Mouse (Mus musculus) hindbrain, embryonic 11.5 days (tissue): ENCODE data around the gene Miga1. TPM values are rescaled to one million over a fixed set of nuclear protein-coding genes. Genes with fewer than 3 reads are reported as not detected.

Experiments used
- ATAC-seq: fragments of 200-750 bp; cut with Nextera tagmentation; 2 replicates; pipeline ENCODE4 v1.8.0; 2017; ENCODE audit warnings: mild to moderate bottlenecking, moderate TSS enrichment, moderate library complexity; ENCODE audit not compliant: low FRiP score
- DNase-seq: peaks from one replicate; pipeline ENCODE4 v3.0.0-alpha.2; 2015; ENCODE audit warnings: low spot score
- H3K27ac ChIP-seq: fragments of 300-500 bp; sonication (generic); 2 replicates; pipeline ENCODE4 v1.5.1; 2014; ENCODE audit warnings: mild to moderate bottlenecking, low read depth, low read length
- H3K27me3 ChIP-seq: fragments of 300-500 bp; sonication (generic); 2 replicates; pipeline ENCODE4 v1.6.1; 2014; ENCODE audit warnings: mild to moderate bottlenecking, low read length, moderate library complexity, mixed read lengths; ENCODE audit not compliant: control insufficient read depth, insufficient read depth
- H3K36me3 ChIP-seq: fragments of 300-500 bp; sonication (generic); 2 replicates; pipeline ENCODE4 v1.6.1; 2014; ENCODE audit warnings: mild to moderate bottlenecking, low read length, moderate library complexity, mixed read lengths; ENCODE audit not compliant: control insufficient read depth, insufficient read depth
- H3K4me1 ChIP-seq: fragments of 300-500 bp; sonication (generic); replicated peaks from 2 replicates; pipeline ENCODE4 v1.6.1; 2014; ENCODE audit warnings: low read length, mixed read lengths; ENCODE audit not compliant: control insufficient read depth, insufficient read depth
- H3K4me2 ChIP-seq: fragments of 300-500 bp; sonication (generic); replicated peaks from 2 replicates; pipeline ENCODE4 v1.6.1; 2014; ENCODE audit warnings: mild to moderate bottlenecking, low read depth, low read length
- H3K4me3 ChIP-seq: fragments of 300-500 bp; sonication (generic); 2 replicates; pipeline ENCODE4 v1.5.1; 2014; ENCODE audit warnings: low read depth, low read length
- H3K9ac ChIP-seq: fragments of 300-500 bp; sonication (generic); 2 replicates; pipeline ENCODE4 v1.6.1; 2014; ENCODE audit warnings: low read depth, low read length
- H3K9me3 ChIP-seq: fragments of 300-500 bp; sonication (generic); 2 replicates; pipeline ENCODE4 v1.6.1; 2016; ENCODE audit warnings: low read length; ENCODE audit not compliant: control insufficient read depth
- WGBS: fragments of 180-500 bp; shearing (Covaris S2); extraction: QIAGEN DNeasy Blood & Tissue Kit; methylation state at CpG from one replicate; pipeline ENCODE4 v1.1.7; 2014; 5-methylcytosine and 5-hydroxymethylcytosine counted together
- polyA plus RNA-seq: library from polyadenylated mRNA; unstranded; fragments of >200 nt; fragmentation: Nextera tagmentation; extraction: Ambion mirVana; gene quantifications from 2 replicates; pipeline ENCODE4 v1.2.1, GENCODE M21; 2014

Gene Miga1
- polyA plus RNA-seq, 1 experiment from 2014 or later = 21.4 TPM

DNA sequence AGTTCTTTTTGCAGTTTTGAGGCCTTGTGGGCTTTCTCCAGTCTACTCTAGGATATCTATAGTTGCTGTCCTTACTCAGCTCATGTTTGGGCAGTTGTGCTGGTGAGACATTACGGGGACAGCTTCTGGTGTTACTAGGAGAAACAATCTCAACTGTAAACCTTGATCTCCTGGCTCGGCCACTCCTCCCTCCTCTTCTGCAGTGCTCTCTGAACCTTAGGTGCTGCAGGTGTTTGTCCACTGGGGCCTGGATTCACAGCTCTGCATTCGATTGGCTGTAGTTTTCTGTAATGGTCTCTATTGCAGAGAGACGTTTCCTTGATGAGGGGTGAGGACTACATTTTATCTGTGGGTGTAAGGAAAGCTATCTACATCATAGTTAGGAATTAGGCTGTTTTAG lies 12.1 kb upstream of the Miga1 start:
- H3K4me1 ChIP-seq = no peaks in the 10 kb centered on the region
- no peak overlapping the region for H3K9ac ChIP-seq
- ATAC-seq = no peak
- H3K27me3 ChIP-seq = no peaks in the 10 kb centered on the region
- H3K4me3 ChIP-seq = no peak overlapping the region
- no peaks in the 10 kb centered on the region for H3K36me3 ChIP-seq
- no peak overlapping the region for H3K27ac ChIP-seq
- H3K4me2 ChIP-seq = no peak overlapping the region
- no peak for DNase-seq
- no peaks in the 10 kb centered on the region for H3K9me3 ChIP-seq
- 85% methylated on average over 4 of the region's 4 CpGs for WGBS

DNA sequence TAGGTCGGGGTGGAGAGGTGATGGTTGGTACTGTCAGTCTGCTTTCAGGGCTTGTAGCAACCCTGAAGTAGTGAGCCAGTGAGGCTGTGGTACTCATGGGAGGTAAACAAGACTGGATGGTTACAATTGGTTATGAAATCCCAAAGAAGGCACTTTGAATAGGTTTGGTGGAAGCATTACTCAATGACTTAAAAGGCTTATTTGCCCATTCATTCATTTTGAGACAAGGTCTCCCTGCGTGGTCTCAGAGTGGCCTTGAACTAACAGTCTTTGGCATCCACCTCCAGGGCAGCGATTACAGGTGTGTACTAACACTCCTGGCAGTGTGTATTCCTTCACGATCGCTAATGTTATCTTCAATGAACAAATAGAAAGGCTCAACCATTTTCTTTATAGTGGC lies 10.8 kb upstream of the Miga1 start:
- WGBS = 90% methylated on average over 5 of the region's 5 CpGs
- no peak overlapping the region for H3K27ac ChIP-seq
- no peak overlapping the region for H3K4me2 ChIP-seq
- no peak overlapping the region for H3K9ac ChIP-seq
- no peaks in the 10 kb centered on the region for H3K36me3 ChIP-seq
- no peaks in the 10 kb centered on the region for H3K27me3 ChIP-seq
- no peak for DNase-seq
- H3K4me3 ChIP-seq = no peak overlapping the region
- no peaks in the 10 kb centered on the region for H3K9me3 ChIP-seq
- no peak for ATAC-seq
- H3K4me1 ChIP-seq = no peaks in the 10 kb centered on the region

DNA sequence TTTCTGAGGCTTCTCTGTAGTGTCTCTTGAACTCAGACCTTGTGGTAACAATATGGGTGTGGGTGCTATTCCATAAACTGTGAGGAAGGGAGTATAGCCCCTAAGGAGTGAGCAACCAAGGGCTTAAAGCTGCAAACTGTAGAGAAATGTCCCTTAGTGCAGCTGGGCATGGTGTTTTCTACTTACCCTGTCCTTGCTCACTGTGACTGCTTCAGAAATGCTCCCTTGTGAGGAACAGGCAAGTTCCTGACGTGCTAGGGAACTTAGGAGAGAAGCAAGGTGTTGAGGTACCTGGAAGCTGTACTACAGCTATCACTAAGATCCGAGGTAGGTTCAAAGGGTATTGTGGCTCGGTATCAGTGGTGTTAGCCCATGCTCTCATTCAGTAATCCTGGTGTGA lies 10.2 kb upstream of the Miga1 start:
- Histone ChIP-seq H3K9me3 (no peaks in the 10 kb centered on the region), H3K27me3 (no peaks in the 10 kb centered on the region), H3K4me1 (no peaks in the 10 kb centered on the region), H3K4me2 (no peak overlapping the region), H3K27ac (no peak overlapping the region), H3K9ac (no peak overlapping the region), H3K36me3 (no peaks in the 10 kb centered on the region), H3K4me3 (no peak overlapping the region)
- ATAC-seq (no peak), DNase-seq (no peak)
- 87% methylated on average over 3 of the region's 3 CpGs for WGBS

DNA sequence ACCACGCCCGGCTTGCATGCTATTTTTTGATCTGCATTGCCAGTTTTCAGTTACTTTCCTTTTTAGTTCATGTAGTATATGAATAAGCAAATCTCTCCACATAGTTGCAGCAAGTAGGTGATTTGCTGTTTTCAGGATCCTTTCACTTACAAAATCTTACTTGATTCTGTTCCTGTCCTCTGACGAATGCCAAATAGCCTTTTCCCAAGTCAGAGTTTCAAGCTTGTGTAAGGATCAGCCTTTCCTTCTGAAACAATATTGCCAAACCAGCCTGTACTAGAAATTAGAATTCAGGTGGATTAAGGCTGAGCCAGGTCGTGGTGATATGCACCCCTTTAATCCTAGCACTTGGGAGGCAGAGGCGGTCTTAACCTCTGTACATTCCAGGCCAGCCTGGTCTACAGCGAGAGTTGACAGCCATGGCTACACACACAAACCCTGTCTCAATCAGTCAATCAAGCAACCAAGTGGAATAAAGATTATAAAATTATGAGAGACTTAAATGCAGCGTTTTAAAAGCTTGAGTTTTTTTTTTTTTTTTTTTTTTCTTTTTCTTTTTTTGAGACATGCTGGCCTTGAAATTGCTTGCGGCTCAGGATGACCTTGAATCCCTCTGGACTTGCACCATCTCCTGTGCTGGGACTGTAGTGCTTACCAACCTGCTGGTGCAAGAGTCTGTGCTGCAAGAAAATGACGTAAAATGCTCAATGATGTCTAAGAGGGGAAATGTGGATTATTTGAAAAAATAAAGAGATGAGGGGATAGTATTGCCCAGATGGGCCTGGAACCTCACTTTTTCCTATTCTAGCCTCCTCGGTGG lies 8.0 kb upstream of the Miga1 start:
- no peak overlapping the region for H3K27ac ChIP-seq
- H3K4me2 ChIP-seq = no peak overlapping the region
- no peaks in the 10 kb centered on the region for H3K4me1 ChIP-seq
- 93% methylated on average over 10 of the region's 10 CpGs for WGBS
- no peaks in the 10 kb centered on the region for H3K9me3 ChIP-seq
- DNase-seq (no peak), ATAC-seq (no peak)
- no peak overlapping the region for H3K9ac ChIP-seq
- H3K4me3 ChIP-seq = no peak overlapping the region
- no peaks in the 10 kb centered on the region for H3K36me3 ChIP-seq
- H3K27me3 ChIP-seq = no peaks in the 10 kb centered on the region

DNA sequence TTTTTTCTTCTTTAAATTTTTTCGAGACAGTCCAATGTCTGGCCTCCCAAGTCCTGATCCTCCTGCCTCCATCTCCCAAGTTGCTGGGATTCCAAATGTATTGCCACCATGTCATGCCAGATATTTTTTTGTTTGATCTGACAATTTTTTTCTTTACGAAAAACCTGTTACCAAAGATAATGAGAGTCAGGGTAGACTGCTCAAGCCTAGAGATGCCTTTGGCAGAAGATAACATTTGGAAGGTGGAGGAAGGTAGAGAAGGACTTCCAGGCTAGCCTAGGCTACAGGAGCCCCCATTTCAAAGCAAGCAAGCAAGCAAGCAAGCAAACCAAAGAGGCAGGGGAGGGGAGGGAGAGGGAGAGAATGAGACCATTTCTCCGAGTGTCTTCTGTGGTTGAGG lies 7.0 kb upstream of the Miga1 start:
- H3K27ac ChIP-seq = no peak overlapping the region
- peak overlapping the region; percentile 54 for H3K4me2 ChIP-seq
- no peaks in the 10 kb centered on the region for H3K36me3 ChIP-seq
- no peaks in the 10 kb centered on the region for H3K9me3 ChIP-seq
- no peaks in the 10 kb centered on the region for H3K4me1 ChIP-seq
- DNase-seq (peak; percentile 5), ATAC-seq (no peak)
- H3K4me3 ChIP-seq = peak overlapping the region; percentile 74
- no peaks in the 10 kb centered on the region for H3K27me3 ChIP-seq
- H3K9ac ChIP-seq = peak overlapping the region; percentile 89
- WGBS = 51% methylated on average over 3 of the region's 3 CpGs

DNA sequence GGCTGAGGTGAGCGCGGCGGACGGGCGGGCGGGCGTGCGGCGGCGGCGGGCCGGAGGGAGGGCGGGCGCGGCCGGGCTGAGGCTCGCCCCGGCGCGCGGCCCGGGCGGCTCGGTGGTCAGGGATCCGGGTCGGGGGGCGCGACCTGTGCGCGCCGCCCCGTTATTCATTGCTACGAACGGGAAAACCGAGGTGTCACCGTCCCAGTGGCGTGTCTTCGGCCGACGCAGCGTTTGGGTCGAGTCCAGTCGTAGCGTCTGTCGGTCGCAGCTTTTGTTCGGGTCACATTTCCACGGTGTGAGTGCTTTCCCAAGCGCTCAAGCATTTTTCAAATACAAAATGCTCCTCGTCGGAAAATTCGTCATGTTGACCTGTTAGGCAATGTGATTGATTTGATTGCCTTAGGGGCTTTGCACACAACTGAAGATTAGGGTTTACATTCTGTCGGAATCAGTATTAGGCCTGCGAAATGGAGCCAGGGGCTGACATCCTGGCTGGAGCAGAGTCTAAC lies 6.5 kb upstream of the Miga1 start:
- peak overlapping the region; percentile 54 for H3K4me2 ChIP-seq
- H3K27ac ChIP-seq = peak overlapping the region; percentile 75; the same call in 1 of the 2 replicates
- no peaks in the 10 kb centered on the region for H3K27me3 ChIP-seq
- H3K9ac ChIP-seq = peak overlapping the region; percentile 89
- H3K9me3 ChIP-seq = no peaks in the 10 kb centered on the region
- under 1% methylated on average over 35 of the region's 54 CpGs for WGBS
- no peaks in the 10 kb centered on the region for H3K4me1 ChIP-seq
- DNase-seq (peak; percentile 63), ATAC-seq (peak; percentile 80)
- H3K4me3 ChIP-seq = peak overlapping the region; percentile 74
- no peaks in the 10 kb centered on the region for H3K36me3 ChIP-seq

DNA sequence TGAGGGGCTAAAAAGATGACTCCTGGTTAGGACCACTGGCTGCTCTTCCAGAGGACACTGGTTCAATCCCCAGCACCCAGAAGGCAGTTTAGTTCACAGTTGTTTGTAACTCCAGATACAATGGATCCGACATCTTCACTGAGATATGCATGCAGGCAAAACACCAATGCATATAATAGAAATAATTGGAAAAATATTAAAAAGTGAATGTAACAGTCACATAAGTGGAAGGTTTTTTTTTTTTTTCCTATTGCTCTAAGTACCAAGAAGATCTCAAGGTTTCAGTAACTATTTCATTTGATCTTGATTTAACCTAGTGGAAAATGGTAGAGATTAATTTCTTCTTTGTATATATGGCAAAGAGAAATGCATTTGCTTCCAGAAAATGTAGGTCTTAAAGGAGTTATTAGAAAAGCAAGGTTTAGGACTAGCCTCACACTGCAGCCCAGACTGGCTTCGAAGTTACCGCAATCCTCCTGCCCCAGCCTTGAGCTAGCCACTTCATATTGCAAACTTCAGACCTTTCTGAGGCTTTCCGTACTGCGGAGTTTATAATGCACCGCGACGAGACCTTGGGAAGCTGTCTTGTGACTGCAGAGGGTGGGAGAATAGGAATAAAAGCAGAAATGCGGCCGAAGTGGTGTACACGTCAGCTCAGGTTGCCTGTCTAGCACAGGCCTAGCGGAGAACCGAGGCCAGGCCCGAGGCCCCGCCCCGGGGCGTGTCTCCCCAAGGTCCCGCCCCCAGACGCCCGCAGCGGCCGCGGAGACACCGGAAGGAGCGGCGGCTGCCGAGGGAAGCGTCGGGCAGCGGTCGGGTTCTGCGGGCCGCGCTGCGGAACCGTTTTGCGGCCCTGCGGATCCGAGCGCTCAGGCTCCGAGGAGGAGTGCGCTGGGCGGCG lies 5.8 kb upstream of the Miga1 start, which contains the start of gene Usp33:
Gene Usp33, plus strand, starts transcription at position 747 of the 901 bp plus-strand sequence.
- Histone ChIP-seq H3K4me3 (peak within 1 kb of the TSS; percentile 74), H3K4me1 (no peaks in the 10 kb centered on the region), H3K9me3 (no peaks in the 10 kb centered on the region), H3K27ac (peak within 1 kb of the TSS; percentile 75; the same call in 1 of the 2 replicates), H3K36me3 (no peaks in the 10 kb centered on the region), H3K4me2 (peak within 1 kb of the TSS; percentile 54), H3K9ac (peak within 1 kb of the TSS; percentile 89), H3K27me3 (no peaks in the 10 kb centered on the region)
- DNase-seq (peak; percentile 98), ATAC-seq (peak; percentile 97)
- 10% methylated on average over 30 of the region's 44 CpGs for WGBS

DNA sequence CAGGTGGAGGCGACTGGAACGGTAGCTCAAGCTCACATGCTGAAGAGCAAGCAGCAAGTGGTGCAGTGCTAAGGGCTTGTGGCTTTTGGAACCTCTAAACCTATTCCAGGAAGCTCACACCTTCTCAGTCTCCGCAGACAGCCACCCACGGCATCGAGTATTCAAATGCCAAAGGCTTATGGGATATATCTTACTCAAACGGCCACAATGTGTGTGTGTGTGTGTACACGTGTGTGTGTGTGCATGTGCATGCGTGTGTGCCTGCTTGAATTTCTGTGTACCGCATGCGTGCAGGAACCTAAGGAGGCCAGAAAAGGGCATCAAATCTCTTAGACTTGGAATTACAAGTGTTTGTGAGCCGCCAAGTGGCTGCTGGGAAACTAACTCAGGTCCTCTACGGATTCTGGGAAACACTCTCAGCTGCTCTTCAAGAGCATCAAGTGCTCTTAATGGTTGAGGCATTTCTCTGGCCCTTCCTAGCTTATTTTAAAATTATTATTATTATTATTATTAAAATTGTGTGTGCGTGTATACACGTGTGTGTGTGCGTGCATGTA lies 2.8 kb upstream of the Miga1 start:
- no peak overlapping the region for H3K4me3 ChIP-seq
- 94% methylated on average over 15 of the region's 15 CpGs for WGBS
- no peaks in the 10 kb centered on the region for H3K27me3 ChIP-seq
- ATAC-seq (no peak), DNase-seq (no peak)
- no peak overlapping the region for H3K27ac ChIP-seq
- no peak overlapping the region for H3K4me2 ChIP-seq
- no peaks in the 10 kb centered on the region for H3K36me3 ChIP-seq
- H3K9me3 ChIP-seq = no peaks in the 10 kb centered on the region
- no peak overlapping the region for H3K9ac ChIP-seq
- H3K4me1 ChIP-seq = no peaks in the 10 kb centered on the region
